Mouse (Mus musculus) cerebellum, adult (tissue): ENCODE measurements around the gene Cyp3a16.
"Not testable (repeated sequence)": the region's sequence is repeated elsewhere in the genome, so short reads cannot be mapped to it uniquely, and the experiment has no call there.

Experiments used
- ATAC-seq: cut with Nextera tagmentation; 2 replicates; pipeline ENCODE4 v1.9.2; 2017; ENCODE audit warnings: mild to moderate bottlenecking, moderate library complexity, mixed read lengths; ENCODE audit not compliant: insufficient number of reproducible peaks, low FRiP score, low TSS enrichment

Gene Cyp3a16

GRCm38 (mm10) chr5:145469623-145470022, at the start of gene Cyp3a16:
TSS of gene Cyp3a16 (minus strand) at chr5:145469723.
- ATAC-seq: not testable (repeated sequence)

GRCm38 (mm10) chr5:145490300-145490699, 20.8 kb upstream of the Cyp3a16 start:
- no peak for ATAC-seq

DNA sequence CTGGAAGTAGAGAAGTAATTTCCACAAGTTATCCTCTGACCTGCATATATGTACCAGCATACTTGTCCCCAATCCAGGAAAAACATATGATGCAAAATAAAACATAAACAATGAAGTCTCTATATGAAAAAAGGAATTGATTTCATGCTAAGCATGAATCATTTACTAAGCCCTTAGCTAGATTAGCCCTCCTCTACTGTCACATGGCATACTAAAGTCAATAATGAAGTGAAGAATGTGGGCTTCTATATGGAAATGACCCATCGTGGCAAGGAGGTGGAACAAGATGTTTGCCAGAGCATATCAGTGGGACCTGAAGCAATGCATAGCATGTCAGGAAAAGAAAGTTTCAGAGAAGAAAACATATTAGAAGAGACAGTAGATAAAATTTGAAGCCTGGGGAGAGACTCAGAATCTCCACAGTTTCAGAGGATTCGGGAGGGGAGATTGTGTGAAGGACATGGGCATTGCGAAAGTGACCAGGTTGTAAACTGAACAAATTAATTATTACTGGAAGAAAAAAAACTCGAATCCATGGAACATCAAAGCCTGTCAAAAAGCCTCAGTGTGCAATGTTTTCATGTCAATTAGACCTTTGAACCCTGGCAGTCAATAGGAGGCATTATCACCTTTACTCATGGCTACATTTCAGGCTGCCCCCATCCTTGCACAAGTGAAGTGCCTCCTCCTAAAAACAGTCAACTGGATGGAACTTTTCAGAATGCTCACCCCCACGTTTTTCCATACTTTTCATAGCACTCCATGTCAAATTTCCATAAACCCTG, 5.0 kb downstream of the Cyp3a16 start:
- ATAC-seq: no peak

DNA sequence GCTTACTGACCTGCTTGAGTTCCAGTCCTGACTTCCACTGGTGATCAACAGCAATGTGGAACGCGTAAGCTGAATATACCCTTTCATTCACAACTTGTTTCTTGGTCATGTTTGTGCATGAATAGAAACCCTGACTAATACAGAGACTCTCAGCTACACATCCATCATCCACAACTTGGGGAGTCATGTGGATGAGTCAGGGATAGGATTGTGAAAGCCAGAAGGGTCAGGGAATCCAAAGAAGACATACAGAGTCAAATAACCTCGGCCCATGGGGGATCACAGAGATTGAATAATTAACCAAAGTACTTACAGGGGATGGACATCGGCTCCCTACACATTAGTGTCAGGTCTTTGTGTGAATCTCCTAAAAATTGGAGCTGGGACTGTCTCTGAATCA, 7.2 kb downstream of the Cyp3a16 start:
- ATAC-seq: no peak

- no peak for ATAC-seq
Observed at GRCm38 (mm10) chr5:145454389-145454788, 15.1 kb downstream of the Cyp3a16 start.

- no peak for ATAC-seq
Observed at GRCm38 (mm10) chr5:145433688-145434087, 35.8 kb downstream of the Cyp3a16 start.

GRCm38 (mm10) chr5:145431004-145431403, 38.5 kb downstream of the Cyp3a16 start:
- no peak for ATAC-seq

GRCm38 (mm10) chr5:145422287-145422686, 47.2 kb downstream of the Cyp3a16 start:
- no peak for ATAC-seq

DNA sequence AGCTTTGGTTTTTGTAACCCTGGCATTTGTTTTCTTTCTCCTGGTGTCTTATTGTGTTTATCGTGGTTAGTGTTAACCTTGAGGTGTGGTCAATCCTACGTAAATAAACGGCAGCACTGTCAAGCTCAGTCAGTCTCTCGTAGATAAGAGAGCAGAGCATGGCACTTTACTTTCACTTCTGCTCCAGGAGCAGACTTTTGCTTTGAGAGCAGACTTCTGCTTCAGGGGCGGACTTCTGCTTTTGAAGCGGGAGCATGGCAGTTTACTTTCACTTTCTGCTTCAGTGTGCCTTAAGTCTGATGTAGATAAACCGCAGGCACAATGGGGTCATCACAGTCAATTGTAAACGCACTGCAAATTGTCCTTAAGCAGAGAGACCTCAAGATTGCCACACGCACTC, 54.1 kb downstream of the Cyp3a16 start:
- not testable (repeated sequence) for ATAC-seq
